Comparison of ENCODE assay signal across 9 mouse cellular contexts in genomic region chr2:25551186-25551585, GRCm38 (mm10). TPM values are rescaled to one million over a fixed set of nuclear protein-coding genes. Genes with fewer than 3 reads are reported as not detected.
A peak's percentile ranks its signal among the peaks of the same experiment; 100 is the strongest.
DNase-seq lines count a peak whose midpoint lies in the region; ATAC-seq and TF ChIP-seq lines count a peak whose summit lies in the region.
"Had no signal": no experiment of that assay in that cellular context is flagged by ENCODE, and none has a peak within 500 bp of the region (broad histone marks: within the 10 kb centered on the region; RNA-seq: fewer than 3 reads in every experiment).

No protein-coding gene starts in this region.

- H3K79me2 ChIP-seq in myocyte (ENCODE audit: control insufficient read depth, insufficient read depth), result peaks cover 3% of the 10 kb centered on the region

- no peak overlapping the region for H3ac ChIP-seq in myocyte (ENCODE audit: control insufficient read depth, insufficient read length)

- no peak overlapping the region for H3K4me2 ChIP-seq in heart, embryonic 11.5 days
- no peak overlapping the region for H3K4me2 ChIP-seq in myocyte (ENCODE audit: low read depth)
- H3K4me2 ChIP-seq in intestine, embryonic 16.5 days (ENCODE audit: low read depth, low read length), result no peak overlapping the region
- H3K4me2 ChIP-seq: neural tube, embryonic 12.5 days had no signal

- H3K27me3 ChIP-seq in heart, embryonic 11.5 days (ENCODE audit: control insufficient read depth, insufficient read depth, low read length), result no peaks in the 10 kb centered on the region
- H3K27me3 ChIP-seq in myocyte (ENCODE audit: control insufficient read depth, insufficient read depth, insufficient read length), result no peaks in the 10 kb centered on the region
- no peaks in the 10 kb centered on the region for H3K27me3 ChIP-seq in intestine, embryonic 16.5 days (replicated peaks; ENCODE audit: control insufficient read depth, insufficient read depth, low read length)
- no peaks in the 10 kb centered on the region for H3K27me3 ChIP-seq in forebrain, embryonic 10.5 days (ENCODE audit: poor library complexity, severe bottlenecking)
- H3K27me3 ChIP-seq: neural tube, embryonic 12.5 days had no signal

- H3K4me1 ChIP-seq in heart, embryonic 11.5 days (ENCODE audit: control insufficient read depth, insufficient read depth, low read length), result no peaks in the 10 kb centered on the region
- H3K4me1 ChIP-seq in intestine, embryonic 16.5 days (ENCODE audit: control insufficient read depth, insufficient read depth, low read length), result no peaks in the 10 kb centered on the region
- H3K4me1 ChIP-seq in forebrain, embryonic 10.5 days, result peaks cover 10% of the 10 kb centered on the region

- intact Hi-C loops in heart, postnatal 10 days (cut with DNase I), result loop anchor here (10.0 kb wide), 1 partner anchor 126 kb away; the partner anchor contains the start of genes Abca2 and Fut7

- no peaks in the 10 kb centered on the region for H3K36me3 ChIP-seq in heart, embryonic 11.5 days (ENCODE audit: control insufficient read depth, insufficient read depth, low read length)
- H3K36me3 ChIP-seq in myocyte (ENCODE audit: control insufficient read depth, insufficient read depth), result no peaks in the 10 kb centered on the region
- H3K36me3 ChIP-seq in intestine, embryonic 16.5 days (ENCODE audit: control insufficient read depth, insufficient read depth, low read length), result no peaks in the 10 kb centered on the region
- no peaks in the 10 kb centered on the region for H3K36me3 ChIP-seq in forebrain, embryonic 10.5 days (replicated peaks)
- H3K36me3 ChIP-seq: neural tube, embryonic 12.5 days had no signal

- ATAC-seq in heart, embryonic 11.5 days (replicated peaks; ENCODE audit: insufficient number of reproducible peaks, low FRiP score, low TSS enrichment), result no peak
- ATAC-seq in erythroblast, adult 5-6 weeks (replicated peaks; ENCODE audit: low FRiP score, poor library complexity, severe bottlenecking), result 0 out of 2 replicates have a peak, but pooled peaks have one; percentile 22
- ATAC-seq in intestine, embryonic 16.5 days, result no peak

- no peak for TF ChIP-seq POLR2A in myocyte (IDR thresholded peaks at IDR 0.05; ENCODE audit: insufficient read length, low read depth)

- H3K9me3 ChIP-seq in heart, embryonic 11.5 days (replicated peaks; ENCODE audit: control insufficient read depth, low read length), result no peaks in the 10 kb centered on the region
- H3K9me3 ChIP-seq in intestine, embryonic 16.5 days (ENCODE audit: control insufficient read depth, low read length), result no peaks in the 10 kb centered on the region
- no peaks in the 10 kb centered on the region for H3K9me3 ChIP-seq in forebrain, embryonic 10.5 days
- H3K9me3 ChIP-seq: neural tube, embryonic 12.5 days had no signal

- no peak overlapping the region for H3K9ac ChIP-seq in heart, embryonic 11.5 days (ENCODE audit: low read depth, low read length)
- no peak overlapping the region for H3K9ac ChIP-seq in intestine, embryonic 16.5 days (ENCODE audit: low read depth, low read length)
- H3K9ac ChIP-seq: neural tube, embryonic 12.5 days had no signal

- no peak overlapping the region for H3K4me3 ChIP-seq in heart, embryonic 11.5 days (ENCODE audit: low read depth, low read length)
- no peak overlapping the region for H3K4me3 ChIP-seq in myocyte
- no peak overlapping the region for H3K4me3 ChIP-seq in intestine, embryonic 16.5 days (ENCODE audit: low read length)
- no peak overlapping the region for H3K4me3 ChIP-seq in forebrain, embryonic 10.5 days
- H3K4me3 ChIP-seq: neural tube, embryonic 12.5 days had no signal

- WGBS in heart, embryonic 11.5 days (ENCODE audit: insufficient replicate concordance), result 30% methylated on average over 5 of the region's 5 CpGs
- WGBS in intestine, embryonic 16.5 days, result 33% methylated on average over 5 of the region's 5 CpGs
- 36% methylated on average over 5 of the region's 5 CpGs for WGBS in forebrain, embryonic 10.5 days

- no peak overlapping the region for H3K27ac ChIP-seq in heart, embryonic 11.5 days (ENCODE audit: low read depth, low read length)
- no peak overlapping the region for H3K27ac ChIP-seq in intestine, embryonic 16.5 days (ENCODE audit: low read length)
- no peak overlapping the region for H3K27ac ChIP-seq in forebrain, embryonic 10.5 days
- H3K27ac ChIP-seq: neural tube, embryonic 12.5 days had no signal

- peak; percentile 64 to 71 for DNase-seq in heart, postnatal 10 days
- DNase-seq in A20 (ENCODE audit: low read depth, low spot score), result peak; percentile 53
- peak; percentile 54 for DNase-seq in ZHBTc4 (ENCODE audit: low read depth, low spot score)
- DNase-seq in forebrain, embryonic 10.5 days (ENCODE audit: extremely low spot score, low spot score), result no peak

TF ChIP-seq in myocyte, 11 proteins besides CTCF, POLR2A, EP300 and RAD21:
- TF ChIP-seq TCF12 (IDR thresholded peaks at IDR 0.05; ENCODE audit: insufficient read depth, poor library complexity, severe bottlenecking), result no peak
- TF ChIP-seq POLR2AphosphoS2 (IDR thresholded peaks at IDR 0.05; ENCODE audit: insufficient read length, low read depth), result no peak
- TF ChIP-seq USF1 (IDR thresholded peaks at IDR 0.05; ENCODE audit: low read depth), result peak; percentile 25

RNA-seq across cellular contexts. Expression of gene Traf2, which starts 4.4 kb away (rescaled TPM):
- 10 to 100 TPM; 16.1 to 18.3 TPM for total RNA-seq in heart, postnatal 10 days (2021)
- 20.3 and 21.9 TPM in 2 replicates for polyA plus RNA-seq in heart, embryonic 11.5 days (2014; fragmentation: Nextera tagmentation; extraction: Ambion mirVana)
- total RNA-seq in erythroblast, adult 5-6 weeks (2015; ENCODE audit: low replicate concordance), result 1.7 and 2.3 TPM in 2 replicates
- total RNA-seq in erythroblast, adult 5-6 weeks (2017; ENCODE audit: low replicate concordance), result 4.2 and 4.3 TPM in 2 replicates
- polyA plus RNA-seq in myocyte (2012; fragmentation: generic; extraction: Trizol), result 40.4 TPM
- 28.4 and 34.1 TPM in 2 replicates for polyA plus RNA-seq in intestine, embryonic 16.5 days (2015; fragmentation: Nextera tagmentation; extraction: Ambion mirVana)
- polyA plus RNA-seq in forebrain, embryonic 10.5 days (2016; fragmentation: Nextera tagmentation; extraction: Ambion mirVana), result 40.2 and 42.6 TPM in 2 replicates

RNA-seq across cellular contexts. Expression of gene Edf1, which starts 6.5 kb away (rescaled TPM):
- 100 to 1,000 TPM; 188 to 189 TPM for total RNA-seq in heart, postnatal 10 days (2021)
- 318 and 356 TPM in 2 replicates for polyA plus RNA-seq in heart, embryonic 11.5 days (2014; fragmentation: Nextera tagmentation; extraction: Ambion mirVana)
- 27.3 and 50.2 TPM in 2 replicates for total RNA-seq in erythroblast, adult 5-6 weeks (2015; ENCODE audit: low replicate concordance)
- 32.2 and 32.9 TPM in 2 replicates for total RNA-seq in erythroblast, adult 5-6 weeks (2017; ENCODE audit: low replicate concordance)
- polyA plus RNA-seq in myocyte (2012; fragmentation: generic; extraction: Trizol), result 513 TPM
- polyA plus RNA-seq in intestine, embryonic 16.5 days (2015; fragmentation: Nextera tagmentation; extraction: Ambion mirVana), result 343 and 364 TPM in 2 replicates
- 337 and 341 TPM in 2 replicates for polyA plus RNA-seq in forebrain, embryonic 10.5 days (2016; fragmentation: Nextera tagmentation; extraction: Ambion mirVana)

RNA-seq across cellular contexts. Expression of gene Mamdc4, which starts 23.5 kb away (rescaled TPM):
- total RNA-seq in heart, postnatal 10 days (2021), result 1 to 10 TPM; 1.8 to 2.2 TPM
- polyA plus RNA-seq in heart, embryonic 11.5 days (2014; fragmentation: Nextera tagmentation; extraction: Ambion mirVana), result 3.2 and 5.5 TPM in 2 replicates
- total RNA-seq in erythroblast, adult 5-6 weeks (2015; ENCODE audit: low replicate concordance), result 2.5 and 7.1 TPM in 2 replicates
- 4.3 and 4.5 TPM in 2 replicates for total RNA-seq in erythroblast, adult 5-6 weeks (2017; ENCODE audit: low replicate concordance)
- 8.7 TPM for polyA plus RNA-seq in myocyte (2012; fragmentation: generic; extraction: Trizol)
- 582 and 797 TPM in 2 replicates for polyA plus RNA-seq in intestine, embryonic 16.5 days (2015; fragmentation: Nextera tagmentation; extraction: Ambion mirVana)
- polyA plus RNA-seq in forebrain, embryonic 10.5 days (2016; fragmentation: Nextera tagmentation; extraction: Ambion mirVana), result 5.0 and 7.0 TPM in 2 replicates

RNA-seq across cellular contexts. Expression of gene Phpt1, which starts 23.8 kb away (rescaled TPM):
- 100 to 1,000 TPM in 1 of 2 experiments, 10 to 100 TPM in 1; 93.8 to 101 TPM for total RNA-seq in heart, postnatal 10 days (2021)
- polyA plus RNA-seq in heart, embryonic 11.5 days (2014; fragmentation: Nextera tagmentation; extraction: Ambion mirVana), result 167 and 172 TPM in 2 replicates
- total RNA-seq in erythroblast, adult 5-6 weeks (2015; ENCODE audit: low replicate concordance), result 0.96 and 7.1 TPM in 2 replicates
- 2.1 TPM in 1 of 2 replicates, not detected in the other for total RNA-seq in erythroblast, adult 5-6 weeks (2017; ENCODE audit: low replicate concordance)
- 108 TPM for polyA plus RNA-seq in myocyte (2012; fragmentation: generic; extraction: Trizol)
- polyA plus RNA-seq in intestine, embryonic 16.5 days (2015; fragmentation: Nextera tagmentation; extraction: Ambion mirVana), result 145 and 176 TPM in 2 replicates
- polyA plus RNA-seq in forebrain, embryonic 10.5 days (2016; fragmentation: Nextera tagmentation; extraction: Ambion mirVana), result 162 and 165 TPM in 2 replicates

RNA-seq across cellular contexts. Expression of gene Ajm1, which starts 30.4 kb away (rescaled TPM):
- total RNA-seq in heart, postnatal 10 days (2021), result under 1 TPM; 0.10 to 0.12 TPM
- 0.21 TPM in 1 of 2 replicates, not detected in the other for polyA plus RNA-seq in heart, embryonic 11.5 days (2014; fragmentation: Nextera tagmentation; extraction: Ambion mirVana)
- 0.63 TPM in 1 of 2 replicates, not detected in the other for total RNA-seq in erythroblast, adult 5-6 weeks (2015; ENCODE audit: low replicate concordance)
- total RNA-seq in erythroblast, adult 5-6 weeks (2017; ENCODE audit: low replicate concordance), result not detected in 2 replicates
- 1.0 TPM for polyA plus RNA-seq in myocyte (2012; fragmentation: generic; extraction: Trizol)
- 0.93 and 1.4 TPM in 2 replicates for polyA plus RNA-seq in intestine, embryonic 16.5 days (2015; fragmentation: Nextera tagmentation; extraction: Ambion mirVana)
- polyA plus RNA-seq in forebrain, embryonic 10.5 days (2016; fragmentation: Nextera tagmentation; extraction: Ambion mirVana), result 0.02 TPM in 1 of 2 replicates, not detected in the other

Comparison
In these comparisons a context has a peak if more than half of its experiments do, and no peak if none do; other contexts are left out.
1. RNA of gene Mamdc4, which starts 23.5 kb away (polyA plus RNA-seq): 582 to 797 TPM in intestine, embryonic 16.5 days; 8.7 TPM in myocyte (single experiment), 5.0 to 7.0 TPM in forebrain, embryonic 10.5 days and 3.2 to 5.5 TPM in heart, embryonic 11.5 days; every median in the first group is over 10 times any median in the second.